Mouse (Mus musculus): ENCODE measurements around the gene Hoxd1. TPM values are rescaled to one million over a fixed set of nuclear protein-coding genes. Genes with fewer than 3 reads are reported as not detected.
A peak's percentile ranks its signal among the peaks of the same experiment; 100 is the strongest.

Hoxd1 gene
- polyA plus RNA-seq, 2 experiments, result 0.48 to 0.59 TPM

GRCm38 (mm10) chr2:74761941-74762340 lies 839 bp upstream of the Hoxd1 start:
- H3K27me3 ChIP-seq (ENCODE audit: control insufficient read depth, insufficient read depth, low read length), result peaks cover 72% of the 10 kb centered on the region
- DNase-seq (ENCODE audit: low spot score) (no peak), ATAC-seq (ENCODE audit: low FRiP score, low read depth) (no peak)
- H3K36me3 ChIP-seq (ENCODE audit: control insufficient read depth, insufficient read depth, low read length), result no peaks in the 10 kb centered on the region
- H3K9ac ChIP-seq (ENCODE audit: low read depth, low read length, severe bottlenecking), result no peak overlapping the region
- H3K4me2 ChIP-seq (replicated peaks; ENCODE audit: low read depth, low read length, severe bottlenecking), result no peak overlapping the region
- WGBS, result 3% methylated on average over 13 of the region's 13 CpGs
- H3K27ac ChIP-seq (replicated peaks; ENCODE audit: low read depth, low read length), result no peak overlapping the region
- no peaks in the 10 kb centered on the region for H3K9me3 ChIP-seq (ENCODE audit: control insufficient read depth, low read length)
- no peak overlapping the region for H3K4me3 ChIP-seq (replicated peaks; ENCODE audit: low read length)
- no peak for TF ChIP-seq POLR2A (IDR thresholded peaks at IDR 0.05; ENCODE audit: borderline replicate concordance, extremely low read depth, insufficient read depth, insufficient read length)
- peaks cover 12% of the 10 kb centered on the region for H3K4me1 ChIP-seq (ENCODE audit: control insufficient read depth, insufficient read depth, low read length)

GRCm38 (mm10) chr2:74763245-74763735 lies 510 bp downstream of the Hoxd1 start:
- H3K27ac ChIP-seq (replicated peaks; ENCODE audit: low read depth, low read length), result no peak overlapping the region
- H3K27me3 ChIP-seq (ENCODE audit: control insufficient read depth, insufficient read depth, low read length), result peaks cover 64% of the 10 kb centered on the region
- peak overlapping the region; percentile 94 for H3K4me2 ChIP-seq (replicated peaks; ENCODE audit: low read depth, low read length, severe bottlenecking)
- DNase-seq (ENCODE audit: low spot score) (no peak), ATAC-seq (ENCODE audit: low FRiP score, low read depth) (no peak)
- H3K4me1 ChIP-seq (ENCODE audit: control insufficient read depth, insufficient read depth, low read length), result peaks cover 12% of the 10 kb centered on the region
- peak overlapping the region; percentile 43; the same call in 1 of the 2 replicates for H3K9ac ChIP-seq (ENCODE audit: low read depth, low read length, severe bottlenecking)
- H3K36me3 ChIP-seq (ENCODE audit: control insufficient read depth, insufficient read depth, low read length), result no peaks in the 10 kb centered on the region
- no peak for TF ChIP-seq POLR2A (IDR thresholded peaks at IDR 0.05; ENCODE audit: borderline replicate concordance, extremely low read depth, insufficient read depth, insufficient read length)
- peak overlapping the region; percentile 52 for H3K4me3 ChIP-seq (replicated peaks; ENCODE audit: low read length)
- no peaks in the 10 kb centered on the region for H3K9me3 ChIP-seq (ENCODE audit: control insufficient read depth, low read length)
- WGBS, result 0% methylated on average over 14 of the region's 53 CpGs

DNA sequence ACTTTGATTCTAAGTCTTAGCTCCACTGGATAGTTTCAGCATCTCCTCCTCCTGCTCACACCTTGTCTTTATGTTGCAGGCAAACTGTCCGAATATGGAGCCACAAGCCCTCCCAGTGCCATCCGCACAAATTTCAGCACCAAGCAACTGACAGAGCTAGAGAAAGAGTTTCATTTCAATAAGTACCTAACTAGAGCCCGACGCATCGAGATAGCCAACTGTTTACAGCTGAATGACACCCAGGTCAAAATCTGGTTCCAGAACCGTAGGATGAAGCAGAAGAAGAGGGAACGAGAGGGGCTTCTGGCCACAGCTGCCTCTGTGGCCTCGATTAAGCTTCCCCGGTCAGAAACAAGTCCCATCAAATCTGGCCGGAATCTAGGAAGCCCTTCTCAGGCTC lies 1.2 kb downstream of the Hoxd1 start:
- H3K27ac ChIP-seq (replicated peaks; ENCODE audit: low read depth, low read length), result no peak overlapping the region
- TF ChIP-seq POLR2A (IDR thresholded peaks at IDR 0.05; ENCODE audit: borderline replicate concordance, extremely low read depth, insufficient read depth, insufficient read length), result no peak
- ATAC-seq (ENCODE audit: low FRiP score, low read depth) (no peak), DNase-seq (ENCODE audit: low spot score) (no peak)
- no peaks in the 10 kb centered on the region for H3K9me3 ChIP-seq (ENCODE audit: control insufficient read depth, low read length)
- H3K4me1 ChIP-seq (ENCODE audit: control insufficient read depth, insufficient read depth, low read length), result peaks cover 12% of the 10 kb centered on the region
- H3K36me3 ChIP-seq (ENCODE audit: control insufficient read depth, insufficient read depth, low read length), result no peaks in the 10 kb centered on the region
- H3K9ac ChIP-seq (ENCODE audit: low read depth, low read length, severe bottlenecking), result no peak overlapping the region
- no peak overlapping the region for H3K4me3 ChIP-seq (replicated peaks; ENCODE audit: low read length)
- H3K4me2 ChIP-seq (replicated peaks; ENCODE audit: low read depth, low read length, severe bottlenecking), result no peak overlapping the region
- 29% methylated on average over 10 of the region's 10 CpGs for WGBS
- H3K27me3 ChIP-seq (ENCODE audit: control insufficient read depth, insufficient read depth, low read length), result peaks cover 64% of the 10 kb centered on the region

GRCm38 (mm10) chr2:74774359-74774758 lies 11.6 kb downstream of the Hoxd1 start:
- H3K27me3 ChIP-seq (ENCODE audit: control insufficient read depth, insufficient read depth, low read length), result no peaks in the 10 kb centered on the region
- H3K4me3 ChIP-seq (replicated peaks; ENCODE audit: low read length), result no peak overlapping the region
- ATAC-seq (ENCODE audit: low FRiP score, low read depth) (no peak), DNase-seq (ENCODE audit: low spot score) (no peak)
- H3K4me1 ChIP-seq (ENCODE audit: control insufficient read depth, insufficient read depth, low read length), result no peaks in the 10 kb centered on the region
- TF ChIP-seq POLR2A (IDR thresholded peaks at IDR 0.05; ENCODE audit: borderline replicate concordance, extremely low read depth, insufficient read depth, insufficient read length), result no peak
- no peak overlapping the region for H3K9ac ChIP-seq (ENCODE audit: low read depth, low read length, severe bottlenecking)
- no peaks in the 10 kb centered on the region for H3K9me3 ChIP-seq (ENCODE audit: control insufficient read depth, low read length)
- H3K36me3 ChIP-seq (ENCODE audit: control insufficient read depth, insufficient read depth, low read length), result no peaks in the 10 kb centered on the region
- WGBS, result 83% methylated on average over 2 of the region's 2 CpGs
- H3K27ac ChIP-seq (replicated peaks; ENCODE audit: low read depth, low read length), result no peak overlapping the region
- H3K4me2 ChIP-seq (replicated peaks; ENCODE audit: low read depth, low read length, severe bottlenecking), result no peak overlapping the region

- WGBS, result 69% methylated on average over 13 of the region's 13 CpGs
Observed at GRCm38 (mm10) chr2:74777536-74778275, 14.9 kb downstream of the Hoxd1 start.

More at GRCm38 (mm10) chr2:74777536-74778275, 14.9 kb downstream of the Hoxd1 start:
- Histone ChIP-seq H3K27me3 (ENCODE audit: control insufficient read depth, insufficient read depth, low read length) (no peaks in the 10 kb centered on the region), H3K4me2 (replicated peaks; ENCODE audit: low read depth, low read length, severe bottlenecking) (no peak overlapping the region), H3K27ac (replicated peaks; ENCODE audit: low read depth, low read length) (no peak overlapping the region), H3K36me3 (ENCODE audit: control insufficient read depth, insufficient read depth, low read length) (no peaks in the 10 kb centered on the region), H3K4me3 (replicated peaks; ENCODE audit: low read length) (no peak overlapping the region), H3K9me3 (ENCODE audit: control insufficient read depth, low read length) (no peaks in the 10 kb centered on the region), H3K4me1 (ENCODE audit: control insufficient read depth, insufficient read depth, low read length) (no peaks in the 10 kb centered on the region), H3K9ac (ENCODE audit: low read depth, low read length, severe bottlenecking) (no peak overlapping the region)
- TF ChIP-seq POLR2A (IDR thresholded peaks at IDR 0.05; ENCODE audit: borderline replicate concordance, extremely low read depth, insufficient read depth, insufficient read length), result no peak
- ATAC-seq (ENCODE audit: low FRiP score, low read depth) (no peak), DNase-seq (ENCODE audit: low spot score) (no peak)

All from limb, embryonic 14.5 days (tissue).